Mouse (Mus musculus) stomach, embryonic 15.5 days (tissue): Measurements from ENCODE around the gene Atxn7l1. TPM values are rescaled to one million over a fixed set of nuclear protein-coding genes. Genes with fewer than 3 reads are reported as not detected.

ENCODE experiments used
- ATAC-seq: fragments of 200-750 bp; cut with Nextera tagmentation; 2 replicates; pipeline ENCODE4 v1.8.0; 2017; ENCODE audit warnings: low read depth, moderate number of reproducible peaks, moderate TSS enrichment; ENCODE audit not compliant: insufficient read depth, low FRiP score
- H3K27ac ChIP-seq: fragments of 300-500 bp; sonication (generic); 2 replicates; pipeline ENCODE4 v1.5.1; 2015; ENCODE audit warnings: mild to moderate bottlenecking, inconsistent platforms
- H3K27me3 ChIP-seq: fragments of 300-500 bp; sonication (generic); replicated peaks from 2 replicates; pipeline ENCODE4 v1.6.1; 2015; ENCODE audit warnings: inconsistent platforms
- H3K36me3 ChIP-seq: fragments of 300-500 bp; sonication (generic); 2 replicates; pipeline ENCODE4 v1.6.1; 2015; ENCODE audit warnings: inconsistent platforms
- H3K4me1 ChIP-seq: fragments of 300-500 bp; sonication (generic); 2 replicates; pipeline ENCODE4 v1.6.1; 2015; ENCODE audit warnings: inconsistent platforms
- H3K4me2 ChIP-seq: fragments of 300-500 bp; sonication (generic); 2 replicates; pipeline ENCODE4 v1.6.1; 2015; ENCODE audit warnings: mild to moderate bottlenecking, inconsistent platforms
- H3K4me3 ChIP-seq: fragments of 300-500 bp; sonication (generic); replicated peaks from 2 replicates; pipeline ENCODE4 v1.5.1; 2015; ENCODE audit warnings: inconsistent platforms
- H3K9ac ChIP-seq: fragments of 300-500 bp; sonication (generic); 2 replicates; pipeline ENCODE4 v1.6.1; 2015; ENCODE audit warnings: inconsistent platforms
- H3K9me3 ChIP-seq: fragments of 300-500 bp; sonication (generic); 2 replicates; pipeline ENCODE4 v1.6.1; 2016; ENCODE audit warnings: inconsistent platforms
- WGBS: fragments of 180-500 bp; shearing (Covaris S2); methylation state at CpG from one replicate; pipeline ENCODE4 v1.1.7; 2015; 5-methylcytosine and 5-hydroxymethylcytosine counted together
- polyA plus RNA-seq: library from polyadenylated mRNA; unstranded; fragments of >200 nt; fragmentation: Nextera tagmentation; extraction: Ambion mirVana; gene quantifications from 2 replicates; pipeline ENCODE4 v1.2.1, GENCODE M21; 2015

The Atxn7l1 gene
- polyA plus RNA-seq, 1 experiment from 2014 or later: 13.1 TPM

- Histone ChIP-seq H3K9ac (no peak overlapping the region), H3K27ac (no peak overlapping the region), H3K4me2 (no peak overlapping the region), H3K4me1 (no peaks in the 10 kb centered on the region), H3K36me3 (no peaks in the 10 kb centered on the region), H3K9me3 (no peaks in the 10 kb centered on the region), H3K27me3 (no peaks in the 10 kb centered on the region), H3K4me3 (no peak overlapping the region)
- ATAC-seq: no peak
- 68% methylated on average over 7 of the region's 7 CpGs for WGBS
Observed at GRCm38 (mm10) chr12:33128702-33129101, 18.8 kb upstream of the Atxn7l1 start.

- Histone ChIP-seq H3K27ac (no peak overlapping the region), H3K9me3 (no peaks in the 10 kb centered on the region), H3K4me2 (no peak overlapping the region), H3K36me3 (no peaks in the 10 kb centered on the region), H3K4me3 (no peak overlapping the region), H3K4me1 (no peaks in the 10 kb centered on the region), H3K27me3 (no peaks in the 10 kb centered on the region), H3K9ac (no peak overlapping the region)
- WGBS: 18% methylated on average over 4 of the region's 4 CpGs
- ATAC-seq: no peak
Observed at GRCm38 (mm10) chr12:33129410-33129809, 18.1 kb upstream of the Atxn7l1 start.

GRCm38 (mm10) chr12:33130401-33130800, 17.1 kb upstream of the Atxn7l1 start:
- Histone ChIP-seq H3K36me3 (no peaks in the 10 kb centered on the region), H3K9me3 (no peaks in the 10 kb centered on the region)

GRCm38 (mm10) chr12:33131796-33132195, 15.7 kb upstream of the Atxn7l1 start:
- Histone ChIP-seq H3K27me3 (no peaks in the 10 kb centered on the region), H3K4me1 (no peaks in the 10 kb centered on the region), H3K4me2 (no peak overlapping the region), H3K9ac (no peak overlapping the region), H3K9me3 (no peaks in the 10 kb centered on the region), H3K36me3 (no peaks in the 10 kb centered on the region), H3K27ac (no peak overlapping the region), H3K4me3 (no peak overlapping the region)
- ATAC-seq: no peak
- WGBS: 60% methylated on average over 7 of the region's 7 CpGs

More at GRCm38 (mm10) chr12:33130401-33130800, 17.1 kb upstream of the Atxn7l1 start:
- Histone ChIP-seq H3K27ac (no peak overlapping the region), H3K4me3 (no peak overlapping the region), H3K9ac (no peak overlapping the region), H3K4me2 (no peak overlapping the region), H3K27me3 (no peaks in the 10 kb centered on the region), H3K4me1 (no peaks in the 10 kb centered on the region)
- no peak for ATAC-seq
- WGBS: 51% methylated on average over 8 of the region's 8 CpGs

GRCm38 (mm10) chr12:33137857-33138256, 9.6 kb upstream of the Atxn7l1 start:
- Histone ChIP-seq H3K9me3 (no peaks in the 10 kb centered on the region), H3K9ac (no peak overlapping the region), H3K4me1 (no peaks in the 10 kb centered on the region), H3K4me2 (no peak overlapping the region), H3K27me3 (no peaks in the 10 kb centered on the region), H3K4me3 (no peak overlapping the region), H3K36me3 (no peaks in the 10 kb centered on the region), H3K27ac (no peak overlapping the region)
- ATAC-seq: no peak
- 68% methylated on average over 1 of the region's 1 CpGs for WGBS

- Histone ChIP-seq H3K4me2 (no peak overlapping the region), H3K27me3 (no peaks in the 10 kb centered on the region), H3K9ac (no peak overlapping the region), H3K36me3 (no peaks in the 10 kb centered on the region), H3K4me1 (no peaks in the 10 kb centered on the region), H3K4me3 (no peak overlapping the region), H3K9me3 (no peaks in the 10 kb centered on the region), H3K27ac (no peak overlapping the region)
- no peak for ATAC-seq
- 64% methylated on average over 3 of the region's 3 CpGs for WGBS
Observed at GRCm38 (mm10) chr12:33139083-33139482, 8.4 kb upstream of the Atxn7l1 start.

GRCm38 (mm10) chr12:33144456-33144855, 3.0 kb upstream of the Atxn7l1 start:
- Histone ChIP-seq H3K27ac (no peak overlapping the region), H3K4me1 (peaks cover 4% of the 10 kb centered on the region; the same call in 1 of the 2 replicates), H3K4me2 (no peak overlapping the region), H3K36me3 (no peaks in the 10 kb centered on the region), H3K9me3 (no peaks in the 10 kb centered on the region), H3K4me3 (no peak overlapping the region), H3K9ac (no peak overlapping the region), H3K27me3 (no peaks in the 10 kb centered on the region)
- ATAC-seq: no peak
- 54% methylated on average over 8 of the region's 8 CpGs for WGBS

GRCm38 (mm10) chr12:33146622-33147433, 665 bp upstream of the Atxn7l1 start:
- Histone ChIP-seq H3K36me3 (no peaks in the 10 kb centered on the region), H3K4me1 (peaks cover 4% of the 10 kb centered on the region; the same call in 1 of the 2 replicates), H3K9ac (peak overlapping the region; percentile 40; the same call in 1 of the 2 replicates), H3K4me2 (peak overlapping the region; percentile 92), H3K27ac (no peak overlapping the region), H3K27me3 (no peaks in the 10 kb centered on the region), H3K4me3 (peak overlapping the region; percentile 71), H3K9me3 (no peaks in the 10 kb centered on the region)
- WGBS: 4% methylated on average over 29 of the region's 29 CpGs
- ATAC-seq: peak; percentile 37

GRCm38 (mm10) chr12:33149544-33150190, 2.2 kb downstream of the Atxn7l1 start:
- 91% methylated on average over 16 of the region's 16 CpGs for WGBS
- Histone ChIP-seq H3K27me3 (no peaks in the 10 kb centered on the region), H3K4me3 (no peak overlapping the region), H3K9ac (no peak overlapping the region), H3K9me3 (no peaks in the 10 kb centered on the region), H3K4me2 (peak overlapping the region; percentile 92; the same call in 1 of the 2 replicates), H3K27ac (no peak overlapping the region), H3K4me1 (peaks cover 4% of the 10 kb centered on the region; the same call in 1 of the 2 replicates), H3K36me3 (no peaks in the 10 kb centered on the region)
- no peak for ATAC-seq

GRCm38 (mm10) chr12:33153131-33153530, 5.6 kb downstream of the Atxn7l1 start:
- no peaks in the 10 kb centered on the region for H3K36me3 ChIP-seq
- no peak overlapping the region for H3K4me3 ChIP-seq
- no peak overlapping the region for H3K9ac ChIP-seq
- no peaks in the 10 kb centered on the region for H3K4me1 ChIP-seq
- no peak for ATAC-seq
- H3K4me2 ChIP-seq: no peak overlapping the region
- no peaks in the 10 kb centered on the region for H3K9me3 ChIP-seq
- 55% methylated on average over 7 of the region's 7 CpGs for whole genome bisulfite sequencing
- no peak overlapping the region for H3K27ac ChIP-seq
- H3K27me3 ChIP-seq: no peaks in the 10 kb centered on the region

GRCm38 (mm10) chr12:33153850-33154249, 6.4 kb downstream of the Atxn7l1 start:
- ATAC-seq: peak; percentile 59; the same call in 1 of the 2 replicates
- no peak overlapping the region for H3K4me3 ChIP-seq
- H3K9me3 ChIP-seq: no peaks in the 10 kb centered on the region
- H3K9ac ChIP-seq: no peak overlapping the region
- H3K27ac ChIP-seq: no peak overlapping the region
- no peak overlapping the region for H3K4me2 ChIP-seq
- no peaks in the 10 kb centered on the region for H3K4me1 ChIP-seq
- no peaks in the 10 kb centered on the region for H3K27me3 ChIP-seq
- WGBS: 78% methylated on average over 3 of the region's 3 CpGs
- no peaks in the 10 kb centered on the region for H3K36me3 ChIP-seq

GRCm38 (mm10) chr12:33154732-33155131, 7.2 kb downstream of the Atxn7l1 start:
- WGBS: 89% methylated on average over 3 of the region's 3 CpGs
- H3K9ac ChIP-seq: no peak overlapping the region
- no peak for ATAC-seq
- no peak overlapping the region for H3K4me2 ChIP-seq
- no peaks in the 10 kb centered on the region for H3K9me3 ChIP-seq
- H3K27ac ChIP-seq: no peak overlapping the region
- H3K36me3 ChIP-seq: no peaks in the 10 kb centered on the region
- no peak overlapping the region for H3K4me3 ChIP-seq
- H3K4me1 ChIP-seq: no peaks in the 10 kb centered on the region
- H3K27me3 ChIP-seq: no peaks in the 10 kb centered on the region
